Mouse (Mus musculus) forebrain, postnatal 0 days (tissue): ENCODE results near the gene Gfi1b. TPM values are rescaled to one million over a fixed set of nuclear protein-coding genes. Genes with fewer than 3 reads are reported as not detected.

Source experiments
- ATAC-seq: fragments of 200-750 bp; cut with Nextera tagmentation; 2 replicates; pipeline ENCODE4 v1.8.0; 2017; ENCODE audit warnings: mild to moderate bottlenecking, moderate library complexity
- DNase-seq: peaks from one replicate; pipeline ENCODE4 v3.0.0-alpha.2; 2015
- H3K27ac ChIP-seq: fragments of 300-500 bp; sonication (generic); 2 replicates; pipeline ENCODE4 v1.5.1; 2014; ENCODE audit warnings: low read depth, mild to moderate bottlenecking, antibody characterized with exemption, low read length, moderate library complexity, mixed read lengths
- H3K27me3 ChIP-seq: fragments of 300-500 bp; sonication (generic); 2 replicates; pipeline ENCODE4 v1.6.1; 2014; ENCODE audit warnings: mild to moderate bottlenecking, low read length, mixed read lengths; ENCODE audit not compliant: insufficient read depth
- H3K36me3 ChIP-seq: fragments of 300-500 bp; sonication (generic); 2 replicates; pipeline ENCODE4 v1.6.1; 2014; ENCODE audit warnings: mild to moderate bottlenecking, moderate library complexity; ENCODE audit not compliant: insufficient read depth
- H3K4me1 ChIP-seq: fragments of 300-500 bp; sonication (generic); 2 replicates; pipeline ENCODE4 v1.6.1; 2014; ENCODE audit warnings: antibody characterized with exemption; ENCODE audit not compliant: insufficient read depth
- H3K4me2 ChIP-seq: fragments of 300-500 bp; sonication (generic); 2 replicates; pipeline ENCODE4 v1.6.1; 2014; ENCODE audit warnings: low read depth, mild to moderate bottlenecking, moderate library complexity
- H3K4me3 ChIP-seq: fragments of 300-500 bp; sonication (generic); 2 replicates; pipeline ENCODE4 v1.5.1; 2014; ENCODE audit warnings: low read depth, low read length, mixed read lengths
- H3K9ac ChIP-seq: fragments of 300-500 bp; sonication (generic); 2 replicates; pipeline ENCODE4 v1.6.1; 2014; ENCODE audit warnings: mild to moderate bottlenecking
- H3K9me3 ChIP-seq: fragments of 300-500 bp; sonication (generic); 2 replicates; pipeline ENCODE4 v1.6.1; 2016; ENCODE audit warnings: low read length
- CTCF ChIP-seq: sonication (generic); IDR thresholded peaks from 2 replicates; pipeline ENCODE4 v1.5.1; 2016; ENCODE audit warnings: antibody characterized with exemption, control low read depth, low read depth
- WGBS: fragments of 180-500 bp; shearing (Covaris S2); extraction: QIAGEN DNeasy Blood & Tissue Kit; methylation state at CpG from one replicate; pipeline ENCODE4 v1.1.7; 2014; 5-methylcytosine and 5-hydroxymethylcytosine counted together
- microRNA-seq, 2 experiments: library from miRNA; unstranded; fragments of <30 nt; microRNA quantifications; one replicate each; pipeline ENCODE4; 2016
- polyA plus RNA-seq: library from polyadenylated mRNA; unstranded; fragments of >200 nt; fragmentation: Nextera tagmentation; extraction: Ambion mirVana; gene quantifications from 2 replicates; pipeline ENCODE4 v1.2.1, GENCODE M21; 2015
- total RNA-seq: library from RNA; depleted of rRNA; stranded (reverse); fragments of >200 nt; gene quantifications from 2 replicates; pipeline ENCODE4 v1.2.3, GENCODE M21; 2014; rRNA removed

Gfi1b gene
- total and polyA plus RNA-seq, 2 experiments from 2014 or later: not detected

DNA sequence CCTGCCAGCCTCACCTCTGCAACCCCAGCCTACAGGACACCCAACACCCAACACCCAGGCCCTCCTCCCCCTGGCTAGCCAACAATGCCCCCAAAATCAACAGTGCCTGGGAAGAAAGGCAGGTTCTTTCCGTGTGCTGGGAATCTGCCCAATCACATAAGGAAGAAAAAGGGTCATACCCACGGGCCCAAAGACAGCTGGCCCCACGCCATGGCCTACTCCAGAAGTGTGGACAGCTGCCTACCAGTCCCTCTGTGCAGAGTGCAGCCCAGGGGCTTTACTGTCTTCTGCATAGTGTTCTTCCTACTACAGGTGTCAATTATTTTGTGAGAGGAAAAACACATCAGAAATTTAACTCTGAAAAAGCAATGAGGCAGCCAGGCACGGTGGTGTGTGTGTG, 46.4 kb downstream of the Gfi1b start:
- no peak for DNase-seq

DNA sequence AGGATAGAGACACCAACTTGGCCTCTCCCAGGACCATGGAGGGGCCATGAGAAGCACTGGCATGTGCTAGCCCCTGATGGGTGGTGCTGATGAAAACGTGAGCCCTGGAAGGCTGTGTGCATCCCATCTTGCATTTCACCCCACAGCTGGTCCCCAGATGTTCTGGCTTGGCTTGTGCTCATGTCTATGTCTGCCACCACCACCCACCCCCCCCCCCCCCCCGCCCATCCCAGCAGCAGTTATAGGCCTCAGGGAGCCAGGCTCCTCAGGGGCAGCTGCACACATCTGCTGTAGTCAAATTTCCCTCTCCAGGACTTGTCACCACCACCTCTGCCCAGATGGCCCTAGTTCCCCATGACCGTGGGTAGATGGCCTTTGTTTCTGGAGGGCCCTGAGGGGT, 51.9 kb downstream of the Gfi1b start:
- no peak for ATAC-seq
- H3K36me3 ChIP-seq: peaks cover 83% of the 10 kb centered on the region
- TF ChIP-seq CTCF: no peak
- WGBS: 90% methylated on average over 3 of the region's 3 CpGs
- H3K27ac ChIP-seq: no peak overlapping the region
- H3K4me1 ChIP-seq: no peaks in the 10 kb centered on the region
- H3K4me3 ChIP-seq: no peak overlapping the region
- no peaks in the 10 kb centered on the region for H3K9me3 ChIP-seq
- H3K4me2 ChIP-seq: no peak overlapping the region
- no peak for DNase-seq
- H3K9ac ChIP-seq: no peak overlapping the region
- no peaks in the 10 kb centered on the region for H3K27me3 ChIP-seq

More for the DNA sequence above, 46.4 kb downstream of the Gfi1b start:
- no peak for ATAC-seq
- Histone ChIP-seq H3K4me3 (no peak overlapping the region), H3K27ac (no peak overlapping the region), H3K9ac (no peak overlapping the region), H3K9me3 (no peaks in the 10 kb centered on the region), H3K4me2 (no peak overlapping the region), H3K27me3 (no peaks in the 10 kb centered on the region), H3K36me3 (peaks cover 65% of the 10 kb centered on the region), H3K4me1 (no peaks in the 10 kb centered on the region)
- WGBS: 81% methylated on average over 4 of the region's 4 CpGs
- no peak for TF ChIP-seq CTCF

DNA sequence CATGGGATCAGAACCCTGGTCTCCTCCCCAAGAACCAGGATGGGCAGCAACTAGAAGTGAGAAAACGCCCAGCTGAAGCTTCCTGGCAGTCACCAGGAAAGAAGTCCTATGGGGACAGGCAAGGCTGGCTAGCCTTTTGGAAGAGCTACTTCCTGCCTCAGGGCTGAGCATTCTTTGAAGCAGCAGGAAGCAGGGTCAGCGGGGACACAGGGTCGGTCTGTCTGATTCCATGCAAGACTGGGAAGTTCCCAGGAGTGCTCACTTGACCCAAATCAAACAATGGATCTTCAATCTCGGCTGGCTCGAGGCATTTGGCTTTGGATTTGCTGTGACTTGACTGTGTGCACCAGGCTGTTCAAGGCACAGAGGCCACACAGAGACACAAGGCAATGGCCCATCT, 55.2 kb downstream of the Gfi1b start:
- TF ChIP-seq CTCF: no peak
- Histone ChIP-seq H3K4me1 (no peaks in the 10 kb centered on the region), H3K9me3 (no peaks in the 10 kb centered on the region), H3K27ac (no peak overlapping the region), H3K36me3 (peaks cover 60% of the 10 kb centered on the region), H3K4me2 (no peak overlapping the region), H3K9ac (no peak overlapping the region), H3K4me3 (no peak overlapping the region), H3K27me3 (no peaks in the 10 kb centered on the region)
- DNase-seq (no peak), ATAC-seq (no peak)
- WGBS: 74% methylated on average over 5 of the region's 5 CpGs

DNA sequence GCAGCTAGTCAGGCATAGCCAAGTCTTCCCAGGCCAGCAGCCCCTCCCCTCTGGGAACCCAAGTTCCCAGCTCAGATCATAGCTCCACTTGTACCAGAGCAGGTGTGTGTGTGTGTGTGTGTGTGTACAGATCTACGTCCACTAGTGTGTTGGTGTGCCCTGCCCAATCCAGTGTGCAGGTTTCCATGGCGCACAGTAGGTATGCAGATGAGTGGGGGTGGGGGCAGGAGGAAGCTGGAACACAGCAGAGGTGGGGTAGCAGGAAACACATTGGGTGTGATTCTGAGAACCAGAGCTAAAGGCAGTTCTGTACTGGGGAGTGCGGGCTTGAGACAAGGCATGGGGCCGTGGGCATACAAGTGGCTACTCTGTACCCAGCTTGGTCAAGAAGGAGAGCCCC, 57.4 kb downstream of the Gfi1b start:
- 85% methylated on average over 4 of the region's 4 CpGs for WGBS
- H3K4me1 ChIP-seq: no peaks in the 10 kb centered on the region
- no peak for ATAC-seq

DNA sequence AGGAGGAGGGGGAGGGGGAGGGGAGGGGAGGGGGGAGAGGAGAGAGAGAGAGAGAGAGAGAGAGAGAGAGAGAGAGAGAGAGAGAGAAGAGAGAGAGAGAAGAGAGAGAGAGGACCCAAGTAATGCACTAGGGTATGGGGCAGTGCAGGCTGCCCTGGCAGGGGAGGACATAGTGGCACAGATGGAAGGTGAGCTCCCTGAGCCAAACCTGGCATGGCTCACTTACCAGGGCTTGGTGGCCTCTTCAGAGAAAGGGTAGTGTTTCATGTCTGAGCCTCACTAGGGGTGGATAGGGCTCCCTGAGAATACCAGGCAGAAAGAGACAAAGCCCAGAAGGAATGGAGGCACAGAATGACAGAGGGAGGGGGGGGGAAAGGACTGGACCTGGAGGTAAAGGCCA, 58.0 kb downstream of the Gfi1b start:
- Histone ChIP-seq H3K36me3 (peaks cover 36% of the 10 kb centered on the region), H3K27ac (no peak overlapping the region), H3K4me3 (no peak overlapping the region), H3K4me2 (no peak overlapping the region), H3K9ac (no peak overlapping the region), H3K9me3 (no peaks in the 10 kb centered on the region), H3K27me3 (no peaks in the 10 kb centered on the region), H3K4me1 (no peaks in the 10 kb centered on the region)
- ATAC-seq: no peak
- no peak for TF ChIP-seq CTCF
- DNase-seq: no peak

More for the DNA sequence above, 57.4 kb downstream of the Gfi1b start:
- no peak for TF ChIP-seq CTCF
- H3K9me3 ChIP-seq: no peaks in the 10 kb centered on the region
- no peak for DNase-seq
- no peaks in the 10 kb centered on the region for H3K27me3 ChIP-seq
- no peak overlapping the region for H3K27ac ChIP-seq
- H3K4me2 ChIP-seq: no peak overlapping the region
- H3K36me3 ChIP-seq: peaks cover 42% of the 10 kb centered on the region
- H3K9ac ChIP-seq: no peak overlapping the region
- no peak overlapping the region for H3K4me3 ChIP-seq

DNA sequence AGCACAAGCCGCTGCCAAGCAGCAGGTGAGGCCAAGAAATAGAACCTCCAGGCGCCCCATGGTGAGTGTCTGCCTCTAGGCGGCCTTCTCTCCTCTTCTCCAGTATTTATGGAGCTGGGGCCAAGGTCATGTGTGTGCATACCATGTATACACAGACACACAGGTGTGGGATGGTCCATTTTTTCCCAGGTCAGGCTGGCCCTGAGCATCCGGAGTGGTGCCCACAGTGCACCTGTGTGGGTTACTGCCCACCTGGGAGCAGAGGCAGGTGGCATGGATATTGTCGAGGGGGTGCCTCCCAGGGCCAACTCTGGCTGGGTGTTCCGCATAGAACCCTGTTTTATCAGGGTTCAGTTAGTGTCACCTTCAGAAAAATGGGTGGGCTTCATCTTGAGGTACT, 58.5 kb downstream of the Gfi1b start, which contains the start of gene Cel:
Cel (minus strand) TSS at position 101 of the 400 bp plus-strand sequence.
- H3K27me3 ChIP-seq: no peaks in the 10 kb centered on the region
- no peak within 1 kb of the TSS for H3K27ac ChIP-seq
- no peaks in the 10 kb centered on the region for H3K9me3 ChIP-seq
- ATAC-seq: no peak
- WGBS: 73% methylated on average over 6 of the region's 6 CpGs
- no peak within 1 kb of the TSS for H3K9ac ChIP-seq
- TF ChIP-seq CTCF: no peak
- no peak within 1 kb of the TSS for H3K4me3 ChIP-seq
- no peak within 1 kb of the TSS for H3K4me2 ChIP-seq
- H3K4me1 ChIP-seq: no peaks in the 10 kb centered on the region
- no peak for DNase-seq
- peaks cover 32% of the 10 kb centered on the region for H3K36me3 ChIP-seq

Small RNA genes lying within 50 kb of the gene (microRNA-seq; reads per million reads assigned to microRNA genes)
- 0 reads per million in 2 experiments for gene Gm22824

Other genes with a start within 250 kb of the Gfi1b start
- 35.6 and 60.8 TPM in 2 replicates for gene Ppp1r26, start 175.2 kb downstream of the Gfi1b start, total RNA-seq
- gene Ppp1r26, start 175.2 kb downstream of the Gfi1b start, polyA plus RNA-seq: 5.0 and 11.7 TPM in 2 replicates
- 5.2 and 5.4 TPM in 2 replicates for gene 1700007K13Rik, start 155.7 kb downstream of the Gfi1b start, total RNA-seq
- 5.2 and 8.5 TPM in 2 replicates for gene 1700007K13Rik, start 155.7 kb downstream of the Gfi1b start, polyA plus RNA-seq
- gene Mrps2, start 153.9 kb downstream of the Gfi1b start, total RNA-seq: 25.4 and 33.4 TPM in 2 replicates
- gene Mrps2, start 153.9 kb downstream of the Gfi1b start, polyA plus RNA-seq: 39.8 and 42.6 TPM in 2 replicates
- gene Gbgt1, start 125.1 kb downstream of the Gfi1b start, total RNA-seq: 1.5 and 4.9 TPM in 2 replicates
- 0.47 and 0.54 TPM in 2 replicates for gene Gbgt1, start 125.1 kb downstream of the Gfi1b start, polyA plus RNA-seq
- gene Gm10134, start 115.9 kb downstream of the Gfi1b start, total RNA-seq: not detected in 2 replicates
- gene Gm10134, start 115.9 kb downstream of the Gfi1b start, polyA plus RNA-seq: 1.8 and 2.3 TPM in 2 replicates
- gene Ralgds, start 108.9 kb downstream of the Gfi1b start, total RNA-seq: 176 and 197 TPM in 2 replicates
- gene Ralgds, start 108.9 kb downstream of the Gfi1b start, polyA plus RNA-seq: 65.3 and 76.8 TPM in 2 replicates
- gene Cel, start 58.6 kb downstream of the Gfi1b start, total RNA-seq: not detected in 2 replicates
- gene Cel, start 58.6 kb downstream of the Gfi1b start, polyA plus RNA-seq: not detected in 2 replicates
- 26.9 and 33.3 TPM in 2 replicates for gene Gtf3c5, start 38.2 kb downstream of the Gfi1b start, total RNA-seq
- gene Gtf3c5, start 38.2 kb downstream of the Gfi1b start, polyA plus RNA-seq: 20.0 and 32.7 TPM in 2 replicates
- 35.4 and 43.4 TPM in 2 replicates for gene Tsc1, start 19.2 kb upstream of the Gfi1b start, total RNA-seq
- 7.7 and 16.8 TPM in 2 replicates for gene Tsc1, start 19.2 kb upstream of the Gfi1b start, polyA plus RNA-seq
- gene Spaca9, start 77.7 kb upstream of the Gfi1b start, total RNA-seq: not detected in 2 replicates
- 3.1 and 3.6 TPM in 2 replicates for gene Spaca9, start 77.7 kb upstream of the Gfi1b start, polyA plus RNA-seq
- 1.1 and 1.7 TPM in 2 replicates for gene Ak8, start 78.2 kb upstream of the Gfi1b start, total RNA-seq
- 3.4 and 5.2 TPM in 2 replicates for gene Ak8, start 78.2 kb upstream of the Gfi1b start, polyA plus RNA-seq
- gene Gtf3c4, start 218.4 kb upstream of the Gfi1b start, total RNA-seq: 59.4 and 86.0 TPM in 2 replicates
- gene Gtf3c4, start 218.4 kb upstream of the Gfi1b start, polyA plus RNA-seq: 11.1 and 15.8 TPM in 2 replicates
- gene Ddx31, start 218.4 kb upstream of the Gfi1b start, total RNA-seq: 22.3 and 22.9 TPM in 2 replicates
- 9.0 and 10.0 TPM in 2 replicates for gene Ddx31, start 218.4 kb upstream of the Gfi1b start, polyA plus RNA-seq